Mouse (Mus musculus) ES-E14 (cell line): Measurements from ENCODE around the gene Cpne5. TPM values are rescaled to one million over a fixed set of nuclear protein-coding genes. Genes with fewer than 3 reads are reported as not detected.

Experiments
- DNase-seq: peaks from one replicate; pipeline ENCODE4 v3.0.0-alpha.2; 2013; ENCODE audit warnings: low read depth, low spot score
- H3K27ac ChIP-seq: 2 replicates; pipeline ENCODE4 v1.5.1; 2012; ENCODE audit warnings: low read depth, mild to moderate bottlenecking, low read length, moderate library complexity, mixed read lengths; ENCODE audit not compliant: poor library complexity, insufficient read depth, severe bottlenecking
- H3K36me3 ChIP-seq: 2 replicates; pipeline ENCODE4 v1.6.1; 2012; ENCODE audit warnings: mild to moderate bottlenecking, low read length, moderate library complexity, mixed read lengths; ENCODE audit not compliant: control insufficient read depth, poor library complexity, insufficient read depth, severe bottlenecking
- H3K4me1 ChIP-seq, 2 experiments: fragments of 150-350 bp in 1 of 2; sonication (generic) in 1 of 2; 2 replicates each; pipeline ENCODE4 v1.6.1; 2012; ENCODE audit warnings: low read length in 2 of 2, mild to moderate bottlenecking in 1 of 2, mixed read lengths in 1 of 2; ENCODE audit not compliant: control insufficient read depth in 2 of 2, insufficient read depth in 2 of 2, poor library complexity in 1 of 2
- H3K4me3 ChIP-seq, 2 experiments: fragments of 150-350 bp in 1 of 2; sonication (generic) in 1 of 2; 2 replicates each; pipeline ENCODE4 v1.5.1; 2012; ENCODE audit warnings: low read length in 2 of 2, low read depth in 1 of 2, mild to moderate bottlenecking in 1 of 2, mixed read lengths in 1 of 2; ENCODE audit not compliant: insufficient read depth in 1 of 2, poor library complexity in 1 of 2, severe bottlenecking in 1 of 2
- H3K9ac ChIP-seq: 2 replicates; pipeline ENCODE4 v1.6.1; 2012; ENCODE audit warnings: low read depth, mild to moderate bottlenecking, low read length, mixed read lengths; ENCODE audit not compliant: poor library complexity, insufficient read depth, severe bottlenecking
- H3K9me3 ChIP-seq: fragments of 150-350 bp; sonication (generic); 2 replicates; pipeline ENCODE4 v1.6.1; 2012; ENCODE audit warnings: low read depth, mild to moderate bottlenecking, low read length; ENCODE audit not compliant: control insufficient read depth, insufficient read depth
- CHD2 ChIP-seq: IDR thresholded peaks from 2 replicates; pipeline ENCODE4 v1.6.1; 2014; ENCODE audit warnings: mild to moderate bottlenecking, low read depth, low read length, inconsistent platforms
- HCFC1 ChIP-seq: IDR thresholded peaks from 2 replicates; pipeline ENCODE4 v1.6.1; 2012; ENCODE audit warnings: low read length, inconsistent platforms, borderline replicate concordance; ENCODE audit not compliant: insufficient read depth
- MAFK ChIP-seq: IDR thresholded peaks from 2 replicates; pipeline ENCODE4 v1.6.1; 2014; ENCODE audit warnings: mild to moderate bottlenecking, low read depth, low read length, inconsistent platforms; ENCODE audit not compliant: insufficient read depth
- ZC3H11A ChIP-seq: IDR thresholded peaks from 2 replicates; pipeline ENCODE4 v1.6.1; 2012; ENCODE audit warnings: low read depth, mild to moderate bottlenecking, inconsistent platforms, low read length, borderline replicate concordance
- ZNF384 ChIP-seq: IDR thresholded peaks from 2 replicates; pipeline ENCODE4 v1.6.1; 2012; ENCODE audit warnings: low read depth, low read length, inconsistent platforms
- in situ Hi-C, 2 experiments: fragments of 600-800 bp; cut with MboI; formaldehyde crosslinking; loops; one replicate each; pipeline ENCODE4 v1.15.1; 2025; ENCODE audit warnings: low sequenced_read_pairs in 2 of 2, inconsistent platforms in 1 of 2; ENCODE audit not compliant: unreplicated experiment in 2 of 2
- total RNA-seq: library from RNA; depleted of rRNA; stranded (reverse); fragments of 300-350 nt; gene quantifications from 2 replicates; pipeline ENCODE4 v1.2.3, GENCODE M21; 2012

Cpne5 gene
- total RNA-seq, 1 experiment, result 5.1 TPM

- Histone ChIP-seq H3K4me3 (no peak overlapping the region), H3K27ac (no peak overlapping the region), H3K36me3 (no peaks in the 10 kb centered on the region), H3K9ac (peak overlapping the region; percentile 43; the same call in 1 of the 2 replicates), H3K4me1 (peaks cover 2 to 18% of the 10 kb centered on the region in 2 experiments; a peak in 3 of 4 replicates), H3K9me3 (no peaks in the 10 kb centered on the region)
- in situ Hi-C loops, result no loop called here
- DNase-seq, result no peak
- TF ChIP-seq ZNF384 (no peak), CHD2 (no peak)
These were observed 35.9 kb upstream of the Cpne5 start for GRCm38 (mm10) chr17:29273889-29274288.

GRCm38 (mm10) chr17:29273156-29273555 lies 35.2 kb upstream of the Cpne5 start:
- H3K4me3 ChIP-seq, result no peak overlapping the region
- peaks cover 2 to 15% of the 10 kb centered on the region in 2 experiments; a peak in 3 of 4 replicates for H3K4me1 ChIP-seq
- TF ChIP-seq HCFC1, result no peak
- no peak overlapping the region for H3K27ac ChIP-seq
- H3K9ac ChIP-seq, result no peak overlapping the region
- in situ Hi-C loops, result no loop called here
- H3K36me3 ChIP-seq, result no peaks in the 10 kb centered on the region
- no peaks in the 10 kb centered on the region for H3K9me3 ChIP-seq
- no peak for DNase-seq

DNA sequence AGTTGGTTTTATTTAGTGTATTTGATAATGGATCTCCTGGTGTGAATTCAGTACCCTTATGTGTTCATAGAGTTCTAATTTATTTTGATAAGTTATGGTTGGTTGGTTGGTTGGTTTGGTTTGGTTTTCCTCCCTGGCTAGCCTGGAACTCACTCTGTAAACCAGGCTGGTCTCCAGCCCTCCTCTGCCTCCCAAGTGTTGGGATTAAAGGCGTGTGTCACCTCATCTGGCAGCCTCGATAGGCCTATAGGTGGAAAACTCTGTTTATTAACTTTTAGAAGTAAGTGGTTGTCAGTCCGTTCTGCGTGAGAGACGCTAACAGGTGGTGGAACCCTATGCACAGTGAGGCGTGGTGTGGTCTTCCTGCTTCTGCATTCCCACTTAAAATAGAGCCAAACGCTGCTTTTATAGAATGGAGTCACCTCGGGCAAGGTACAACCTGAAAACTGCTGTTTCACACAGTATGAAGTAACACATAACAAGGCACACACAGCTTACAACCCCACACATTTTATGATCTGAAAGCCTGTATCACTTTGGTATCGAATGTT lies 32.3 kb upstream of the Cpne5 start:
- in situ Hi-C loops, result no loop called here
- no peak for DNase-seq
- Histone ChIP-seq H3K27ac (no peak overlapping the region), H3K4me1 (peaks cover 0 to 4% of the 10 kb centered on the region in 2 experiments; a peak in 1 of 4 replicates), H3K9ac (no peak overlapping the region), H3K36me3 (no peaks in the 10 kb centered on the region), H3K9me3 (no peaks in the 10 kb centered on the region), H3K4me3 (no peak overlapping the region)
- TF ChIP-seq ZNF384 (no peak), ZC3H11A (no peak), CHD2 (no peak), HCFC1 (no peak), MAFK (no peak)

DNA sequence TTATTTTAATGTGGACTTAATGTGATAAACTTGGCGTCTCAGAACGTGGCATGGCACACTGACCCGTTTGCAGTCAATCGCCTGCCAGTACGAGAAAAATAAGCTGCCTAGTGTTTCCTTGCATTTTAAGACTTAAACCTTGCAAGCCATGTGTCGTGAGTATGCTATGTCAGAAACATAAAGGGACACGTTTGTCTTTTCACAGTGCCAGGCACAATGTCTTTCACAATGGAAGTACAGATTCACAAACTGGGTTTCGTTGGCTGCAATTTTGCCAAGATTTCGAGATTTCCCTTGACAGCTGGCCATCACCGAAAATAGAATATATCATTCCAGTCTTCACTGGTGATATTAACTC lies 31.4 kb upstream of the Cpne5 start:
- DNase-seq, result no peak
- Histone ChIP-seq H3K27ac (no peak overlapping the region), H3K4me3 (peak overlapping the region; percentile 81 to 87), H3K4me1 (peaks cover 0 to 4% of the 10 kb centered on the region in 2 experiments; a peak in 1 of 4 replicates), H3K36me3 (no peaks in the 10 kb centered on the region), H3K9ac (peak overlapping the region; percentile 87; the same call in 1 of the 2 replicates), H3K9me3 (no peaks in the 10 kb centered on the region)
- in situ Hi-C loops, result no loop called here
- TF ChIP-seq ZC3H11A, result no peak

DNA sequence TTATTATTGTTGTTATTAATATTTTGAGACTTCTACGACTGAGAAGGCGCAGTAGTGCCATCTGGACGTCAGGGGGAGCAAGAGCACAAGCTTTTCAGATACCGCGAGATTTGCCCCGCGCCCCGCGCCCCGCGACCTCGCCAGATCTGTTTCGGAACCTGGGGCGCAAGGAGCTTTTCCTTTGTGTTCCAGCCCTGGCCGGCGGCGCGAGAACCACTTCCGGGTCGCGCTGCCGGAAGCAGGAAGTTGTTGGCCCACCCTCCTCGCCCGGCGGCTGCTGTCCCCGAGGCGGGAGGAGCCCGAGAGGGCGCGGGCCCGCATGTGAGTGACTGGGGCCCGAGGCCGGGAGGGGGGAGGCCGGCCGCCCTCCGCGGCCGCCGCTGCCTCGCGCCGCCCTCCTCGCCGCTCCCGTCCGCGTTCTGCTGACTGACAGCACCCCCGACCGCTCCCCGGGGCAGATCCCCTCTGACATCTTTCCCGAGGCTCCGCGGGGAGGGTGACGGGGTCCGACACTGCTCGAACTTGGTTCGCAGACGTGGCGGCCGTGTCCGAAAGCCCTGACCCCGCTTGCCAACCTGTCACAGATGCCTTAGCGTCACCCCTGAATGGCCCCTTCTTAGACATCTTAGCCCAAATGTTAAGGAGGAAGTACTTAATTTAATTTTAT lies 30.8 kb upstream of the Cpne5 start, which contains the start of gene BC004004:
Gene BC004004, plus strand, starts transcription at position 107 of the 667 bp plus-strand sequence.
- Histone ChIP-seq H3K4me3 (peak within 1 kb of the TSS; percentile 81 to 87), H3K9me3 (no peaks in the 10 kb centered on the region), H3K9ac (peak within 1 kb of the TSS; percentile 87), H3K4me1 (peaks cover 0 to 2% of the 10 kb centered on the region in 2 experiments; a peak in 1 of 4 replicates), H3K36me3 (no peaks in the 10 kb centered on the region), H3K27ac (no peak within 1 kb of the TSS)
- in situ Hi-C loops, result no loop called here
- TF ChIP-seq HCFC1, result peak; percentile 68; the same call in 1 of the 2 replicates
- TF ChIP-seq CHD2, result peak; percentile 99
- TF ChIP-seq MAFK, result no peak
- TF ChIP-seq ZC3H11A, result no peak
- TF ChIP-seq ZNF384, result no peak
- DNase-seq, result peak; percentile 90
